9 mouse cellular contexts compared by ENCODE assay signal in genomic region chr17:80815747-80816146, GRCm38 (mm10).
A peak's percentile ranks its signal among the peaks of the same experiment; 100 is the strongest.
DNase-seq lines count a peak whose midpoint lies in the region; ATAC-seq and TF ChIP-seq lines count a peak whose summit lies in the region.
"Had no signal": no experiment of that assay in that cellular context is flagged by ENCODE, and none has a peak within 500 bp of the region (broad histone marks: within the 10 kb centered on the region; RNA-seq: fewer than 3 reads in every experiment).

No protein-coding gene starts in this region.

- WGBS in spleen, adult 2 months = 78% methylated on average over 4 of the region's 4 CpGs
- 79% methylated on average over 4 of the region's 4 CpGs for WGBS in midbrain, embryonic 14.5 days

- H3K27ac ChIP-seq in layer of hippocampus, adult 2 months = no peak overlapping the region
- H3K27ac ChIP-seq in spleen, adult 2 months (ENCODE audit: insufficient read depth, low read length) = no peak overlapping the region
- no peak overlapping the region for H3K27ac ChIP-seq in midbrain, embryonic 14.5 days (replicated peaks; ENCODE audit: low read depth, low read length)
- H3K27ac ChIP-seq: limb, embryonic 13.5 days had no signal

- ATAC-seq in CD4-positive, CD25-positive, alpha-beta regulatory T cell, adult 4 months = no peak
- no peak for ATAC-seq in midbrain, embryonic 14.5 days (ENCODE audit: low FRiP score, low TSS enrichment)

- H3K27me3 ChIP-seq in spleen, adult 2 months (ENCODE audit: control insufficient read depth, insufficient read depth, low read length) = no peaks in the 10 kb centered on the region
- H3K27me3 ChIP-seq in midbrain, embryonic 14.5 days (ENCODE audit: control insufficient read depth, insufficient read depth, low read length) = no peaks in the 10 kb centered on the region
- H3K27me3 ChIP-seq: limb, embryonic 13.5 days had no signal

- peak; percentile 61 for DNase-seq in CD4-positive, CD25-positive, alpha-beta regulatory T cell, adult 2 months (ENCODE audit: low read depth, low spot score)
- no peak for DNase-seq in layer of hippocampus, adult 2 months (ENCODE audit: low spot score in 2 of 2)
- DNase-seq in layer of hippocampus, postnatal 14 days (ENCODE audit: low spot score in 2 of 2) = no peak
- DNase-seq in c-Kit-positive CD71-positive TER-119-positive erythroid progenitor cells, embryonic 14.5 days (ENCODE audit: low spot score) = peak; percentile 8
- peak in 1 of 2 experiments; percentile 3 for DNase-seq in spleen, adult 2 months (ENCODE audit: low read depth in 1 of 2, low spot score in 2 of 2)
- no peak for DNase-seq in urinary bladder, adult 18-20 months (ENCODE audit: low spot score in 2 of 2)
- DNase-seq in midbrain, embryonic 14.5 days = no peak

- no peaks in the 10 kb centered on the region for H3K4me1 ChIP-seq in spleen, adult 2 months (ENCODE audit: control insufficient read depth, insufficient read depth, insufficient read length)
- no peaks in the 10 kb centered on the region for H3K4me1 ChIP-seq in midbrain, embryonic 14.5 days (ENCODE audit: control insufficient read depth, insufficient read depth, low read length)

- H3K36me3 ChIP-seq in spleen, adult 2 months (ENCODE audit: control insufficient read depth, insufficient read depth, low read length) = no peaks in the 10 kb centered on the region
- no peaks in the 10 kb centered on the region for H3K36me3 ChIP-seq in midbrain, embryonic 14.5 days (ENCODE audit: control insufficient read depth, insufficient read depth, low read length)
- H3K36me3 ChIP-seq: limb, embryonic 13.5 days had no signal

- TF ChIP-seq POLR2A in spleen, adult 2 months (IDR thresholded peaks at IDR 0.05; ENCODE audit: low read depth, low read length) = no peak

- H3K9me3 ChIP-seq in midbrain, embryonic 14.5 days (ENCODE audit: control insufficient read depth, low read length) = no peaks in the 10 kb centered on the region
- H3K9me3 ChIP-seq: limb, embryonic 13.5 days had no signal

- no peak overlapping the region for H3K9ac ChIP-seq in midbrain, embryonic 14.5 days (replicated peaks; ENCODE audit: low read length)
- H3K9ac ChIP-seq: limb, embryonic 13.5 days had no signal

- no peak overlapping the region for H3K4me2 ChIP-seq in midbrain, embryonic 14.5 days (ENCODE audit: low read length)
- H3K4me2 ChIP-seq: limb, embryonic 13.5 days had no signal

- TF ChIP-seq CTCF in layer of hippocampus, adult 2 months (conservative IDR thresholded peaks at IDR 0.05) = peak; percentile 68
- TF ChIP-seq CTCF in spleen, adult 2 months (IDR thresholded peaks at IDR 0.05; ENCODE audit: extremely low read depth, insufficient read depth, insufficient read length, insufficient replicate concordance) = peak; percentile 28; the same call in 1 of the 2 replicates

- H3K4me3 ChIP-seq in layer of hippocampus, adult 2 months = no peak overlapping the region
- no peak overlapping the region for H3K4me3 ChIP-seq in spleen, adult 2 months (ENCODE audit: extremely low read depth, insufficient read depth, insufficient read length)
- H3K4me3 ChIP-seq in midbrain, embryonic 14.5 days (replicated peaks; ENCODE audit: low read depth, low read length) = no peak overlapping the region
- H3K4me3 ChIP-seq: limb, embryonic 13.5 days had no signal

Comparison
In these comparisons a context has a peak if more than half of its experiments do, and no peak if none do; other contexts are left out.
1. DNase-seq: peak in CD4-positive, CD25-positive, alpha-beta regulatory T cell, adult 2 months (single experiment) and c-Kit-positive CD71-positive TER-119-positive erythroid progenitor cells, embryonic 14.5 days (single experiment); none in layer of hippocampus, adult 2 months (0 of 2), layer of hippocampus, postnatal 14 days (0 of 2), urinary bladder, adult 18-20 months (0 of 2) and midbrain, embryonic 14.5 days (single experiment).